Mouse (Mus musculus): ENCODE results near the gene Jup.

The Jup gene

DNA sequence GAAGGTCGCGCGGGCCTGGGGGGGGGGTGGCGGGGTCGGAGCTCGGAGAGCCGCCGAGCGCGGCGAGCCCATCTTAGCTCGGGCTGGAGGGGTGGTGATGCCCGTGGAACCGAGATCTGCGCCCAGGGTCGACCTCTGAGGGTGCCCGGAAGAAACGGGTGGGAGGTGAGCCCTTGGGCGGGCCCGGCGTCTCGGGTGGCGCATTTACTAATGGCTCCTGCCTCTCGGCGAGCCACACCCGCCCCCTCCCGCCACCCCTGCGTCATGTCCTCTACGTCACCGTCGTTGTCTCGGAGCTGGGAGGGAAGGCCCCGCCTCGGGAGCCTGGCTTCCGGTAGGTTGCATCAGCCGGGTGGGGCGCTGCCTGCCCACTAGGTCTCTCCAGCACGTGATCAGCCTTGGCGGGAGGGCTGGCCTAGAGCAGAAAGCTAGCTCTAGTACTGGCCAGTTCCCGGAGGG is 77.4 kb downstream of the Jup start:
- peak; percentile 95 to 97 for DNase-seq (ENCODE audit: low spot score in 2 of 2)

- DNase-seq (ENCODE audit: low spot score in 2 of 2), result peak; percentile 100
Measured at GRCm38 (mm10) chr11:100319492-100320171, 77.9 kb downstream of the Jup start, which contains the start of gene Eif1. Gene Eif1, plus strand, starts transcription at chr11:100319885.
